Mouse (Mus musculus) MEL-GATA-1-ER (cell line): Measurements from ENCODE around the gene Ggcx.

ENCODE experiments used
- DNase-seq: peaks from one replicate; pipeline ENCODE4 v3.0.0-alpha.2; 2012; ENCODE audit warnings: low read depth; ENCODE audit errors: extremely low read depth

Gene Ggcx

GRCm38 (mm10) chr6:72387816-72388215 lies 26.3 kb upstream of the Ggcx start:
- DNase-seq = no peak

- no peak for DNase-seq
These were observed 25.8 kb upstream of the Ggcx start for GRCm38 (mm10) chr6:72388266-72388665.

GRCm38 (mm10) chr6:72388791-72389329 lies 25.2 kb upstream of the Ggcx start:
- DNase-seq = no peak

GRCm38 (mm10) chr6:72389471-72389940 lies 24.6 kb upstream of the Ggcx start:
- DNase-seq = peak; percentile 98

- DNase-seq = no peak
These were observed 24.0 kb upstream of the Ggcx start, which contains the start of gene Vamp8 for GRCm38 (mm10) chr6:72389941-72390771. TSS of gene Vamp8 (minus strand) at chr6:72390703.

GRCm38 (mm10) chr6:72390795-72391521 lies 23.1 kb upstream of the Ggcx start:
- DNase-seq = no peak

- DNase-seq = no peak
These were observed 21.8 kb upstream of the Ggcx start for GRCm38 (mm10) chr6:72392341-72392740.

- no peak for DNase-seq
These were observed 17.3 kb upstream of the Ggcx start for GRCm38 (mm10) chr6:72396837-72397251.

GRCm38 (mm10) chr6:72399967-72400366 lies 14.1 kb upstream of the Ggcx start:
- DNase-seq = no peak

- DNase-seq = no peak
These were observed 12.2 kb upstream of the Ggcx start for GRCm38 (mm10) chr6:72401875-72402274.

GRCm38 (mm10) chr6:72405356-72405755 lies 8.8 kb upstream of the Ggcx start:
- DNase-seq = no peak

GRCm38 (mm10) chr6:72407119-72407518 lies 7.0 kb upstream of the Ggcx start:
- DNase-seq = peak; percentile 84

- DNase-seq = peak; percentile 58
These were observed 4.5 kb upstream of the Ggcx start for GRCm38 (mm10) chr6:72409567-72409966.

GRCm38 (mm10) chr6:72410003-72410402 lies 4.1 kb upstream of the Ggcx start:
- no peak for DNase-seq

- DNase-seq = no peak
These were observed 3.6 kb upstream of the Ggcx start for GRCm38 (mm10) chr6:72410518-72410917.

GRCm38 (mm10) chr6:72415181-72415580 lies 1.1 kb downstream of the Ggcx start:
- no peak for DNase-seq

GRCm38 (mm10) chr6:72415964-72416772 lies 2.1 kb downstream of the Ggcx start:
- no peak for DNase-seq

- no peak for DNase-seq
These were observed 4.2 kb downstream of the Ggcx start for GRCm38 (mm10) chr6:72418279-72418678.

- no peak for DNase-seq
These were observed 5.7 kb downstream of the Ggcx start for GRCm38 (mm10) chr6:72419806-72420205.

GRCm38 (mm10) chr6:72420901-72421300 lies 6.8 kb downstream of the Ggcx start:
- no peak for DNase-seq

GRCm38 (mm10) chr6:72425646-72426045 lies 11.5 kb downstream of the Ggcx start:
- DNase-seq = no peak
